Mouse (Mus musculus) E14TG2a.4 (cell line): ENCODE measurements around the gene Slc4a3.

Source experiments
- H3K27me3 ChIP-seq: 2 replicates; pipeline ENCODE4 v1.6.1; 2014; ENCODE audit warnings: low read length, control low read depth; ENCODE audit not compliant: insufficient read depth
- H3K36me3 ChIP-seq: 2 replicates; pipeline ENCODE4 v1.6.1; 2014; ENCODE audit warnings: low read length, control low read depth; ENCODE audit not compliant: insufficient read depth
- H3K4me1 ChIP-seq: replicated peaks from 2 replicates; pipeline ENCODE4 v1.6.1; 2014; ENCODE audit warnings: low read depth, low read length, control low read depth
- H3K4me3 ChIP-seq: replicated peaks from 2 replicates; pipeline ENCODE4 v1.5.1; 2014; ENCODE audit warnings: mild to moderate bottlenecking, low read length
- H3K9me3 ChIP-seq: 2 replicates; pipeline ENCODE4 v1.6.1; 2014; ENCODE audit warnings: low read length, control low read depth
- CTCF ChIP-seq: conservative IDR thresholded peaks from 2 replicates; pipeline ENCODE4 v1.5.1; 2014; ENCODE audit warnings: low read length
- NANOG ChIP-seq: IDR thresholded peaks from 2 replicates; pipeline ENCODE4 v1.6.1; 2014; ENCODE audit warnings: borderline replicate concordance, low read length, mixed read lengths
- POU5F1 ChIP-seq: IDR thresholded peaks from 2 replicates; pipeline ENCODE4 v1.6.1; 2014; ENCODE audit warnings: low read length, borderline replicate concordance

The Slc4a3 gene

GRCm38 (mm10) chr1:75549289-75550279 lies 3.5 kb downstream of the Slc4a3 start:
- peaks cover 14% of the 10 kb centered on the region for H3K36me3 ChIP-seq
- peaks cover 70% of the 10 kb centered on the region for H3K4me1 ChIP-seq
- H3K27me3 ChIP-seq: peaks cover 66% of the 10 kb centered on the region
- no peak for TF ChIP-seq NANOG
- no peak for TF ChIP-seq CTCF
- TF ChIP-seq POU5F1: no peak
- no peaks in the 10 kb centered on the region for H3K9me3 ChIP-seq
- H3K4me3 ChIP-seq: no peak overlapping the region; the same call in 1 of the 2 replicates

- Histone ChIP-seq H3K27me3 (peaks cover 70% of the 10 kb centered on the region), H3K4me1 (peaks cover 66% of the 10 kb centered on the region), H3K4me3 (no peak overlapping the region), H3K9me3 (no peaks in the 10 kb centered on the region), H3K36me3 (peaks cover 17% of the 10 kb centered on the region)
- TF ChIP-seq CTCF: no peak
- TF ChIP-seq NANOG: no peak
- no peak for TF ChIP-seq POU5F1
Measured at GRCm38 (mm10) chr1:75550586-75550985, 4.5 kb downstream of the Slc4a3 start.

GRCm38 (mm10) chr1:75555680-75556079 lies 9.6 kb downstream of the Slc4a3 start:
- Histone ChIP-seq H3K27me3 (peaks cover 43% of the 10 kb centered on the region), H3K36me3 (peaks cover 22% of the 10 kb centered on the region), H3K4me3 (no peak overlapping the region), H3K9me3 (no peaks in the 10 kb centered on the region), H3K4me1 (peaks cover 69% of the 10 kb centered on the region)
- TF ChIP-seq NANOG (no peak), CTCF (no peak), POU5F1 (no peak)

- TF ChIP-seq POU5F1 (no peak), NANOG (no peak), CTCF (no peak)
- Histone ChIP-seq H3K4me1 (peaks cover 69% of the 10 kb centered on the region), H3K9me3 (no peaks in the 10 kb centered on the region), H3K4me3 (peak overlapping the region; percentile 61), H3K36me3 (peaks cover 17% of the 10 kb centered on the region), H3K27me3 (peaks cover 37% of the 10 kb centered on the region)
Measured at GRCm38 (mm10) chr1:75556143-75556781, 10.2 kb downstream of the Slc4a3 start.

- Histone ChIP-seq H3K4me3 (peak overlapping the region; percentile 61), H3K36me3 (peaks cover 17% of the 10 kb centered on the region; the same call in 1 of the 2 replicates), H3K4me1 (peaks cover 74% of the 10 kb centered on the region), H3K9me3 (no peaks in the 10 kb centered on the region), H3K27me3 (peaks cover 30% of the 10 kb centered on the region)
- TF ChIP-seq CTCF (no peak), NANOG (no peak), POU5F1 (no peak)
Measured at GRCm38 (mm10) chr1:75557041-75557440, 11.0 kb downstream of the Slc4a3 start.

- Histone ChIP-seq H3K4me1 (peaks cover 63% of the 10 kb centered on the region), H3K4me3 (no peak overlapping the region), H3K27me3 (peaks cover 20% of the 10 kb centered on the region), H3K9me3 (peaks cover 9% of the 10 kb centered on the region), H3K36me3 (peaks cover 8% of the 10 kb centered on the region; the same call in 1 of the 2 replicates)
- TF ChIP-seq POU5F1 (no peak), CTCF (no peak), NANOG (no peak)
Measured at GRCm38 (mm10) chr1:75558388-75559178, 12.5 kb downstream of the Slc4a3 start.

- TF ChIP-seq CTCF: peak; percentile 99
- no peak for TF ChIP-seq POU5F1
- TF ChIP-seq NANOG: no peak
- H3K4me1 ChIP-seq: peaks cover 55% of the 10 kb centered on the region
- peaks cover 19% of the 10 kb centered on the region for H3K27me3 ChIP-seq
- H3K36me3 ChIP-seq: peaks cover 8% of the 10 kb centered on the region; the same call in 1 of the 2 replicates
- peaks cover 10% of the 10 kb centered on the region for H3K9me3 ChIP-seq
- peak overlapping the region; percentile 58 for H3K4me3 ChIP-seq
Measured at GRCm38 (mm10) chr1:75559212-75559925, 13.3 kb downstream of the Slc4a3 start.

DNA sequence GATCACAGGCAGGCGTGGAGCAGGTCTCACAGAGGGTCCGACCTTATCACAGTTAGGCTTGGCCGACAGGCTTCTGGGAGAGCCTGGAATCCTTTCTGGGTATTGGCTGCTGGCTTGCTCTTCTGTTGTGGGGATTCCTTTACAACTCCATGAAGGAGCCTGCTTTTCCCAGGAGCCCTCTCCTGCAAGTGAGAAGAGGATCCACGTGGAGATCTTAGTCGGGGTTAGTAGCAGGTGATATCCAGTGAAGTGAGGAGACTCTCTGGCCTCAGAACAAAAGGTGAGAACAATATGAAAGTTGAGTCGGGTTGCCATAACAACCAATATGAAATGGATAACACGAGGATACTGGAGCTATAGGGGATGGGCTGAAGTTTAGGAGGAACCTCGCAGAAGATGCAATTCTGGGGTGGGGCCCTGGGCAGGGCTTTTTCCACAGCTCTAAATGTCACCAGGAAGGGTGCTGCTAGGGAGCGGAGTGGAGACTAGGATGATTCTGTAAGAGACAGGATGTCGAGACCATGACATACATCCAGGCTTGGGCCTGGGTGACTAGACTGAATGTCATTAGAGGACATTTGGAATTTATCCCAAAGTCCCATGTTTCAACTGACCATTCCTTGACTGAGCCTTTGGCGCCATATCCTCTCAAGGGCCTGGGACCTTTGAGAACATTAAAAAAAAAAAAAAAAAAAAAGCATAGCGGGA lies 14.3 kb downstream of the Slc4a3 start:
- Histone ChIP-seq H3K36me3 (peaks cover 5% of the 10 kb centered on the region; the same call in 1 of the 2 replicates), H3K27me3 (peaks cover 13% of the 10 kb centered on the region; the same call in 1 of the 2 replicates), H3K4me1 (peaks cover 54% of the 10 kb centered on the region), H3K9me3 (peaks cover 10% of the 10 kb centered on the region), H3K4me3 (peak overlapping the region; percentile 58)
- TF ChIP-seq POU5F1: no peak
- no peak for TF ChIP-seq CTCF
- no peak for TF ChIP-seq NANOG
